Mouse (Mus musculus) spleen, postnatal 36 days (tissue): ENCODE measurements at regions not wholly inside any gene's neighbourhood (a gene's known extent, or its start where the extent isn't known, plus 50 kb on each side); places are given as distances from the start of the nearest gene placed in this dataset.

Experiments used
- DNase-seq, 2 experiments: peaks; one replicate each; pipeline ENCODE4 v3.0.0; 2022; ENCODE audit warnings: low spot score in 2 of 2, mixed read lengths in 1 of 2

DNA sequence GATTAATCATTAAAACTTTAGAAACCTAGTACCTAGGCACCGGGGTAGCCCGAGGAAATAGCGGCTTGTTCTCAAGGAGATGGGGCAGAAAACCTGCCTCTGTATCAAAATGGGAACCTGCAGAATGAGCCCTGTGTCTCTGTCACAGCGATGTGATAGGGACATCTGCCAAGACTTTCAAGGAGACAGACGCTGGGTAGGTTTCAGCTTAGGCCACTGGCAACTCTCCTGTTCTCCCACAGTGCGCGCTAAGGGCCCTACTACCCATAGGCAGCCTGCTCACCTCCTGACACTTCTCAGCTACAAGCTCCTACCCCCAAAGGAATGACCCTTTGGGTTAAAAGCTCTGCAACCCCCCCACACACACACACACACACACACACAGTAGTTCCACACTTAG is 396.4 kb downstream of the Sox9 start:
- DNase-seq, result no peak

GRCm38 (mm10) chr11:113180008-113180407 is 398.0 kb downstream of the Sox9 start:
- DNase-seq, result no peak

DNA sequence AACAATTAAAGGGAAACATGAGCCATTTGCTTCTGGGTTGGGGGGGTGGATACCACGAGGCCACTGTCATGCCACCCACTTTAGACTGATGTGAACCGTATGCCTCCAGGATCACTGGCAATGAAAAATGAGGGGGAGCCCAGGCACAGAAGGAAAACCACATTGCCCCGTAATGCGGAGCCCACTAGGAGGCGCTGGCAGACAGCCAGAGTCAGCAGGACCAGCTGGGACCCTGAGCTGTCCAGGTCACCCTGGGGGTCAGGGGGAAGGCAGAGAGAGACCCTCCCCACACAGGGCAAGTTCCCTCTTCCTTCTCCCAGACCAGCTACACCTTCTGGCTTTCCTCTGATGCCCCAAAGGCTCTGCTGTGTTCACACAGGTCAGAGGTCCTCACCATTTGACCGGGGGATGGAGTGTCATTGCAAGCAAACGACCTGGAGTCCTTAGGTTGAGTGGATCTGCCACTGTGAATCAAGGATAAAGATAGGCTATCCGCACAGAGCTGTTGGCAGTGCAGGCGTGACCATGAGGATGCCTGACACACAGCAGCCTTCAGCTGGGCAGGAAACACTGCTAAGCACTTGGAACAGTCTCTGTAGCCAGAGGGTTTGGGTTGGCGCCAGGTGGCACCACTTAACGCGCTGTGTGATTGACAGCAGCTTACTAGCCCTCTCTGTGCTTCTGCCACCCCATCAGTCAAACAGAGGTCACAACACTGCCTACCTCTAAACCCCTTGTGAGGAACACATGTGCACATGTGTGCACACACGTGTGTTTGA is 400.2 kb downstream of the Sox9 start:
- no peak for DNase-seq

GRCm38 (mm10) chr11:113183556-113183955 is 401.5 kb downstream of the Sox9 start:
- DNase-seq, result no peak

DNA sequence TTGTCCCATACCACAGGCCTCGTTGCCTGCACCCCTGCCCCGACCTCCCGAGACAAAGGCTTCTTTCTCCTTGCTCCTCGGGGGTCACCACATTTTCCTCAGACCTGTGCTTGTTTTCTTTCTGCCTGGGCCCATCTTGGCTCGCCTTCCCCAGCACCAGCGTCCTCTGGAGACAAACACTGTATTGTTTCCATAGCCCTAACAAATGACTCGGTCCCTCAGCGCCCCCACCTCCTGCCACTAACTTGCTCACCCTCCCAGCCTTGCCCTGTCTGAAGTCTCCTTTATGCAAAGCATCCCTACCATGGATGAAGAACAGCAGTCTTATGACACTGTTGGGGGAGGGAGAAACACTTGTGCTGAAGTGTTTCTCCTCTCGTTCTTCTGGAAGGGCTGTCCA is 402.1 kb downstream of the Sox9 start:
- no peak for DNase-seq

GRCm38 (mm10) chr11:113187407-113187806 is 405.4 kb downstream of the Sox9 start:
- no peak for DNase-seq

GRCm38 (mm10) chr11:113188263-113188920 is 406.4 kb downstream of the Sox9 start:
- DNase-seq, result no peak

DNA sequence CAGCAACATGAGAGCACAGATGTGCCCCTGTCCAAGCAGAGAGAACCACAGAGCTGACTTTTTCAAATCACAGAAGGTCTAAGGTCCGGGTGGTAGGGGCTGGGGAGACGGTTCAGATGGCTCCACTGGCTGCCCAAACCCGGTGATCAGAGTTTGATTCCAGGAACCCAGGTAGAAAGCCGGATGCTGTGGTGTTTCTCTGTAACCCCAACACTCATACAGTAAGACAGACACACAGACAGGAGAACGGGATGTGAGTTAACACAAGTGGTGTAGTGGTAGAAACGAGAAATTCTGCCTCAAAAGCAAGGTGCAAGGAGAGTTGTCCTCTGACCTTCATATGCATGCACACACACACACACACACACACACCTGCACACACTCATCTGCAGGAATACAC is 408.0 kb downstream of the Sox9 start:
- DNase-seq, result no peak

- DNase-seq, result no peak
These were observed 408.5 kb downstream of the Sox9 start for GRCm38 (mm10) chr11:113190520-113190919.

- DNase-seq, result no peak
These were observed 409.0 kb downstream of the Sox9 start for GRCm38 (mm10) chr11:113191006-113191405.

DNA sequence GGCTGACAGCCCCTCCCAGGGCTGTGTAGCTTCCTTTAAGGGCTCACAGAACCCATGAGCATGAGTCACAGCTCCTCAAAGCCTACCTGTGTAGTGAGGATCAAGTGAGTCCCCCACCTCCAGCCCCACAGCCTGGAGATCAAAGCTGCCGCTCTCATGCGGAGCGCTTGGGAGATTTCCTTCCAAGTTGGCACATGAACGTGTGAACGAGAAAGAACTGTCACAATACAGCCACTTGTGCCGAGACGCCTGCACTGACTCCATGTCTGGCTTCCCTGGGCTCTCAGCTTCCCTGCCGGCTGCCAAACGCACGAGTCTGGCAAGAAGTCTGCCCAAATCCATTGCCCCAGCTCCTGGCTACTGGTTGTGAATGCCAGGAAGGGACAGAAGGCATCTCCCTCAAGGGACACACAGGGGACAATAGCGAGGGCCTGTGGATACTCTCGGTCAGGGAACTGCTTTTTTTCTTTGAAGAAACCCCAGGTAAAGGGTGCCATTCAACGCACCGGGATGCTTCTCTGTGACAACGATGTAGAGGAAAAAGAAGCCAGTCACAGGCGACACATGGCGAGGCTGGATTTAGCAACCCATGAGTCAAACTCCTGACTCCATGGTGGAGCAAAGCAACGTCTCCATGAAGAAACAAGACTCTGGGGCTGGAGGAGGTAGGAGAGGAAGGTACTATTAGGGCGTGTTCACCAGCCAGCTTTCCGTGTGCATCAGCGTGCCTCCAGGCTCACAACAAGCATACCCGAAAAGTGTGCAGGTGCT is 410.2 kb downstream of the Sox9 start:
- no peak for DNase-seq

- no peak for DNase-seq
These were observed 412.3 kb downstream of the Sox9 start for GRCm38 (mm10) chr11:113194144-113194827.
